Mouse (Mus musculus) CH12F3 (cell line): ENCODE measurements around the gene Slc8a1.

Experiments
- in situ Hi-C: fragments of 300-500 bp; cut with MboI; formaldehyde crosslinking; loops from 2 replicates; pipeline ENCODE4 v1.14.3; 2020; ENCODE audit warnings: low sequenced_read_pairs

Slc8a1 gene

DNA sequence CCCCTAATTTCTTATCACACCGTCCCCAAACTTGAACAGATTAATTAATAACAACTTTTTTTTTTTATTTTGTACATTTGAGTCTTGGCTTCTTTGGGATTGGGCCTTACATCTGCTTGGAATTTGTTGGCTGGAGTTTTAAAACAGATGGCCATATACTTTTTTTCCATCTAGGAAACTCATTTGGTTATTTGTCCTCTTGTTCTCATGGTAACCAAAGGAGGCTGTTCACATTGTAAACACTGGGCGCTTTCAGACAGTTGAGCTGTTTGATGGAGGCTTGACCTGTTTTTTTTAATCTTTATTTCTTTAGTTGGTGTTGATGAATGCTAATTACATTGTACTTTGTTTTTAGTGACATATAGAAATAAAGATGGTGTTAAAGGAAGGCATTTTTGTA lies 369.1 kb downstream of the Slc8a1 start:
- in situ Hi-C loops = no loop called here

GRCm38 (mm10) chr17:81368503-81368902 lies 369.7 kb downstream of the Slc8a1 start:
- in situ Hi-C loops = no loop called here

DNA sequence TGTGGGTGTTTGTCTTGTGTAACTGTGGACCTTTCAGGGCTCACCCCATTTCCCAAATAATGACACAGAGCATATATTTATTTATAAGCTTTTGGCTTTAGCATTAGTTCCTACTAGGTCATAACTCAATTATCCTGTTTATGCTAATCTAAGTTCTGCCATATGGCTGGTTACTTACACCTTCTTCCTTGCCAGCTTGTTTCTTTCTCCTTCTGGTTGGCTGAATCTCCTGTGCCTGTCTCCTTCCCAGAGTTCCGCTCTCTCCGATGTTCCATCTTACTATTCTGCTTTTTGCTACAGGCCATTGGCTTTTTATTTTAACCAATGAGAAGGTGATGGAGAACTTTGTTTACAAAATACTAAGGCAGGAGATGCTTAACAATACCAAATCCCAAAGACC lies 374.8 kb downstream of the Slc8a1 start:
- in situ Hi-C loops = no loop called here

DNA sequence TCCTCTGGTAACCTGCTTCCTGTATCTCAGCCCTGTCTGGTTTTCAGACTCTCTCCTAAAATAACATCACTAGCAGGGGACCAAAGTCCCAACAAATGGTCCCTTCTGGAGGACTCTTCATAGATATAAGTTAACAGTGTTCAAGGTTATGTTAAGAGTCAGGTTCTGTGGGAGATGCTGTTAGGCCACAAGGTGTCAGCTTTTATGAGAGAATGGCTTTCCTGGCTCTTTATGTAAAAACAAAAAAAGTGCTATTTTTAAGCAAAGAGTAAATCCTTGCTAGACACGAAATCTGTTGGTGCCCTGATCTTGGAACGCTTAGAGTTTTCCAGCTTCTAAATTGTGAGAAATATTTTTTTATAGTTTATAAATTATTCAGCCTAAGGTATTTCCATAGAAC lies 377.6 kb downstream of the Slc8a1 start:
- in situ Hi-C loops = no loop called here

GRCm38 (mm10) chr17:81360032-81360431 lies 378.1 kb downstream of the Slc8a1 start:
- in situ Hi-C loops = no loop called here

DNA sequence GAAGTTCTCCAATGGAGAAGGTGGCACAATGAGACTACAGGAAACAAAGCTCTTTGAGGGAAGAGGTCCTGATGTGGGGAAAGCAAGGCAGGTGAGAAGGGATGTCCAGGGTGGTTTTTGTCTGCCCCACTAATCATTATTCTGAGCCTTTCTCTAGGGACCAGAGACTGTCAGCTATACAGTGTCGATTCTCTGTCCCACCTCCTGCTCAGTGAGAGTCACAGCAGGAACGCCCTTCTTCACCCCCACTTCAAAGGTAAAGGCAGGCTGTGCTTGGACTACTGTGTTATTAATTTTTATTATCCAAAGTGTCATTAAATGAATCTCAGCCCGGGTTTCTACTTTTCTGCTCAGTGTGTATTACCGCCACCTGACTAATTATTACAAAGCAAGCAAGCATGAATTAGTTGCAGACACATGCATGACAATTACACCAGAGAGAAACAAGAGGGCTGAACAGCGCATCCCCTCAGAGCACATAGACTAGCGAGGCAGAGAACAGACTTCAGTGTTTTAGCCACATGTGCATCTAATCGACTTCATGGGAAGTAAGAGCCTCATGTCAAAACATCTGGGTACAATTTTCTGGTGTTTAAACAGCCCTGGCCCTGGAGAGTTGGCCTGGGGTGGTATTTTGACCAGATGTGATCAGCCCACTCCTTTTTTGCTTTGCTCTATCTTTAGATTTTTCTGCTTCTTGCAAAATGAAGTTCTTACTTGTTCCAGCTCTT lies 402.0 kb downstream of the Slc8a1 start:
- in situ Hi-C loops = no loop called here

DNA sequence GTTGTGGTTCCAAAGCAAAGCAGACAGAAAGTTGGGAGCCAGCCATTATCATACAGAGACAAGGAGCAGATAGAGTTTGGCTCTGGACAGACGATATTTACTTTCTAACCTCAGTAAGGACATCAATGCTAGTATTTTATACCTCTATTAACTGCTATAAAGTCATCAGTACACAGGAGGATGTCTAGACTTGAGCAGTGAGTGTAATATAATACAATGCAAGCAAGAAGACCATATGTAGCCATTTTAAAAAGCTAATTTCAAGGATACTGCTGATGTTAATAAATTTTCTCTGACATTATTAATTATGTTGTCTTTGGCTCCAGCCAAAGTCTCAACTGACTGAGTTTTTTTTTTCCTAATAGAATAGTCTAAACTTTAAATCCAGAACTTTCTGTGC lies 402.7 kb downstream of the Slc8a1 start:
- in situ Hi-C loops = no loop called here
